Mouse (Mus musculus): Measurements from ENCODE around the gene Gm17455.

Gm17455 gene

GRCm38 (mm10) chr10:60373543-60373936 lies 26.0 kb upstream of the Gm17455 start:
- no peak for DNase-seq (ENCODE audit: low read depth in 1 of 2, low spot score in 2 of 2)

- DNase-seq (ENCODE audit: low read depth in 1 of 2, low spot score in 2 of 2) = no peak
Measured at GRCm38 (mm10) chr10:60373937-60374578, 25.5 kb upstream of the Gm17455 start.

- DNase-seq (ENCODE audit: low read depth in 1 of 2, low spot score in 2 of 2) = no peak
Measured at GRCm38 (mm10) chr10:60376704-60377103, 22.8 kb upstream of the Gm17455 start.

- DNase-seq (ENCODE audit: low read depth in 1 of 2, low spot score in 2 of 2) = no peak
Measured at GRCm38 (mm10) chr10:60379419-60379957, 20.0 kb upstream of the Gm17455 start.

GRCm38 (mm10) chr10:60380229-60380628 lies 19.3 kb upstream of the Gm17455 start:
- no peak for DNase-seq (ENCODE audit: low read depth in 1 of 2, low spot score in 2 of 2)

GRCm38 (mm10) chr10:60381142-60381925 lies 18.2 kb upstream of the Gm17455 start:
- DNase-seq (ENCODE audit: low read depth in 1 of 2, low spot score in 2 of 2) = no peak

- DNase-seq (ENCODE audit: low read depth in 1 of 2, low spot score in 2 of 2) = no peak
Measured at GRCm38 (mm10) chr10:60388332-60388731, 11.2 kb upstream of the Gm17455 start.

DNA sequence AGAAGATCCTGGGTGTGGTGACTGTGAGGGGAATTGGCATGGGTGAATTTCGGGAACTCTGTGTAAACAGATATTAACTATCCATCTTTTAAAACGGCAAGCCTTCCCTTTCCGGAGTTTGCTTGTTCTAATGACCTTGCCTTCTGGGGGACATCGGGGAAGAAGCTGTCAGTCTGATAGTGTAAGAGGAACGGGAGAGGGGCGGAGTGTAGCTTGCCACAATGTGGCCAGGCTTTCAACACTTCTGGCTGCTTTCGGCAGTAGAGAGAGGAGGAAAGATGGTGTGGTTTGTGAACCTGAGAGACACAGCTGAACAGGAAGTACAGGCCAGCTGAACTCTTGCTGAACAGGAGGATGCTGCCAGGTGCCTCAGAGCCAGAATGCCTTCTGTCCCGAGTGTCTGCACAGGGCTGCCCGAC lies 10.1 kb upstream of the Gm17455 start:
- DNase-seq (ENCODE audit: low read depth in 1 of 2, low spot score in 2 of 2) = peak in 1 of 2 experiments; percentile 42

GRCm38 (mm10) chr10:60390177-60390903 lies 9.2 kb upstream of the Gm17455 start:
- DNase-seq (ENCODE audit: low read depth in 1 of 2, low spot score in 2 of 2) = no peak

DNA sequence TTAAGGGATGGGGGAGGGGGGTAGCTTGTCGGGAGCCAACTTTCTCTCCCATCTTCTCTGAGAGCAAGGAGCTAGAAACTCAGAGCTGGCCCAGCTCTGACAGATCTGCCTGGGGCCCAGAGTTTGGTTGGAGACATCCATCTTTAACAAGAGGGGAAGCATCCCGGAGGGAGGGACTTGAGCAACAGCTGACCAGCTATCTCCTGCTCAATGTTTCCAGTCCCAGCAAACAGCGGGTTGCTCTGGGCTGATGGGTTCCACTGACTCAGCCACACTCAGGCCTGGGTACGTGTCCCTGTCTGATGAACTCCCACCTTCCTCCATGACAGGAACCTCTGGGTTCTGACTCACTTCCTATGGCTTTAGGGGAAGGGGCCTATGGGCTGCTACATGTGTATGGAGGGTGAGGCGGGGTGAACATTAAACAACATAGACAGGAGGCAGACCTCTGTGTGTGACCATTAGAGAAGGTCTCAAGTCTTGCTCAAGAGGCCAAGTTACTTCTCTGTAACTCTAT lies 8.6 kb upstream of the Gm17455 start:
- DNase-seq (ENCODE audit: low read depth in 1 of 2, low spot score in 2 of 2) = no peak

GRCm38 (mm10) chr10:60391661-60392060 lies 7.9 kb upstream of the Gm17455 start:
- DNase-seq (ENCODE audit: low read depth in 1 of 2, low spot score in 2 of 2) = no peak

DNA sequence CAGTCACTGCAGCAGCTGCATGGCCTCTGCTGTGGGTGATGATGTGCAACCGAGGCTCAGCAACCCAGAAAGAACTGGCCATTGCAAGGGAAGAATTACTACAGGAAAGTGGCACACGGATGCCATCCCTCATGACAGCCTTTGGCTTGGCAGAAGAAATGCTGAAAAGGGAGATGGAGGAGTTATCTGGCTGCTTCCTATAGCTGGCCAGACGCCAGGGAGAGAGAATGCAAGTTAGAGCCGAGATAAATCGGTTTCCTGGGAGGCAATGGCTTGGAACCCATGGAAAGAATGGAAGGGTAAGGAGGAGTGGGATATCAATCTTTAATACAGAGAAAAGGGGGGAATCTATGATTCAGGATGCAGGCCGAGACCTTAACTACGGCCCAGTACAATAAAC lies 4.6 kb upstream of the Gm17455 start:
- DNase-seq (ENCODE audit: low read depth in 1 of 2, low spot score in 2 of 2) = no peak

DNA sequence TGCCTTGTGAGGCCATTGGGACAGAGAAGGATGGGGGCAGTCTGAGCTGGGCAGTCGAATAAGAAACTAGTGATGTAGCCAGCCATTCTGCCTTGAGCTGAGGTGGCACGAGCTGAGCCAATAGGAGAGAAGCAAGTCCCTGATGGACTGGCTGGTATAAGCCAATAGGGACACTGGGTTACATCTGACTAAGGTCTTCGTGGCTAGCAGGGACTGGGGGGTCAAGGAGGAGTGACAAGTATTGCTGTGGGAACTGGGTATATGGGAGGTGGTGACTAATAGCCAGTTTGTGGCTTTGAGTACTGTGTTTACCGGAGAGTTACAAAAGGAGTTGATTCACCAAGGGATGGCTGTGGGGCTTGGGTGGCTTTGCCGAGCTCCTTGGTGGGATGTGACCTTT lies 3.9 kb upstream of the Gm17455 start:
- DNase-seq (ENCODE audit: low read depth in 1 of 2, low spot score in 2 of 2) = peak in 1 of 2 experiments; percentile 27

- peak; percentile 25 to 33 for DNase-seq (ENCODE audit: low read depth in 1 of 2, low spot score in 2 of 2)
Measured at GRCm38 (mm10) chr10:60398051-60398814, 1.3 kb upstream of the Gm17455 start.

DNA sequence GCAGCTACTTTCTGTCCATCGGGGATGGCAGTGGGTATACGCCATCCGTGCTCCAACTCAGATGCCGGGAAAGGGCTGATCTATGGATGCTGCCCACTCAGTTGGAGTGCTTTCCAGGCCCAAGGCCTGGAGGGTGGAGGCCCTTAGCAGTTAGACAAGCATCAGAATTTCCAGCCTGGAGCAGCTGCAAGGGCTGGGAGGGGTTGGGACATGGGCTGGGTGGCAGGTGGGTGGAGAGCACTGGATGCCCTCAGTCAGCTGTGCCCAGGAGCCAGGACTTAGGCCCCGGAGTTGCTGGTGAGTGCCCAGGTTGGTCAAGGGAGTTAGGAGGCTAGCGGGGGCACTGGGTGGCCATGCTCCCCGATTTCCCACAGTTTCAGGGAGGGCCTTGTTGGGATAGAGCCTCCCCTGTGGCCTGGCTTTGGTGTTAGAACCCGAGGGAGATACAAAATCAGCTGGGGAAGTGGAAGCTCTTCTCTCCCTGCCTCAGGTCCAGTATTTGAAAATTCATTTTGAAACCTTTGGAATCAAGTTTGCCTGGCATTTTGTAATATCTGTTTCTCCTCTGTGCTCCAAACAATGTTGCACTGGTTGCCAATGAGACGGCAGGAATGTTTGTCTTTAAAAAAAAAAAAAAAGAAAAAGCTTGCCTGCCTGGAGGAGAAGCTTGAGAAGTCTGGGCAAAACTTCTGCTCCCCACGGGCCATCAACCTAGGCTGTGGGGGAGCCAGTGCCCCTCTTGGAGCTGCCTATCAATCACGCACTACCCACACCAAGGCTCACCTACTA lies 1.2 kb downstream of the Gm17455 start:
- no peak for DNase-seq (ENCODE audit: low read depth in 1 of 2, low spot score in 2 of 2)

DNA sequence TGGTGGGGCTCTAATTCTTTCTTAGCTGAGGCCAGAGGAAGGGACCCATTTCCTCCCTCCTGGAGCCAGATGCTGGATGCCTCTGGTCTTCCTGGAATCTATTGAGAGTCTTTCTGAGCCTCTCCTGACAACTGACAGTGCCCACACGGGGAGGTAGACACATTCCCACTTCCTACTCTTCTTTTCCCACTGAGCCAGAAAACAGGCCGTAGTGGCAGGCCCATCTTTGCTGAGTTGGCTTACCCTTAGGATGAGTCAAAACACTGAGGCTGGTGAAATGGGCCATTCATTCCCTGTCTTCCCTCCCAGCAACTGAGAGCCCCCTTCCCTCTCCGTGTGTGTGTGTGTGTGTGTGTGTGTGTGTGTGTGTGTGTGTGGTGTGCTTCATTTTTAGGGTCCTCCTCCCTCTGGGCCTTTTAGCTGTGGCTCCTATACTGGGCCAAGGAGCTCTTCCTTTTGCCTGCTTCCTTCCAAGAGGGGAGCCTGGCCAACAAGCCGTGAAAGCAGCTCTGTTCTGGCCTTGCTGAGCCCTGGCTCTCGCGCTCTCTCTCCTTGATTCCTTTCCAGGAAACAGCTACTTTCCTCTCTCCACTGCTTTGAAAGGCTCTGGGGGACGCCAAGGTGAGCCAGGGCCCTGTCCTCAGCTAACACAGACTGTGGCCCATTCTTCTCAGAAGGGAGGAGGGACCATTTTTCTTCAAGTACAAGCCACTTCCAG lies 6.1 kb downstream of the Gm17455 start:
- no peak for DNase-seq (ENCODE audit: low read depth in 1 of 2, low spot score in 2 of 2)

GRCm38 (mm10) chr10:60407831-60408230 lies 8.3 kb downstream of the Gm17455 start:
- peak in 1 of 2 experiments; percentile 48 for DNase-seq (ENCODE audit: low read depth in 1 of 2, low spot score in 2 of 2)

- DNase-seq (ENCODE audit: low read depth in 1 of 2, low spot score in 2 of 2) = no peak
Measured at GRCm38 (mm10) chr10:60411794-60412193, 12.3 kb downstream of the Gm17455 start.

- DNase-seq (ENCODE audit: low read depth in 1 of 2, low spot score in 2 of 2) = no peak
Measured at GRCm38 (mm10) chr10:60413756-60414155, 14.2 kb downstream of the Gm17455 start.

Data from monocyte, adult 2 months (primary cell).